Mouse (Mus musculus): ENCODE results near the gene Nanos3. TPM values are rescaled to one million over a fixed set of nuclear protein-coding genes. Genes with fewer than 3 reads are reported as not detected.

The Nanos3 gene
- polyA plus RNA-seq, 1 experiment from 2014 or later, result 3.0 TPM

GRCm38 (mm10) chr8:84130806-84131205 is 54.2 kb downstream of the Nanos3 start:
- Histone ChIP-seq H3K4me2 (ENCODE audit: low read depth, low read length) (no peak overlapping the region), H3K27ac (replicated peaks; ENCODE audit: low read depth, low read length) (no peak overlapping the region), H3K9ac (ENCODE audit: low read depth, low read length) (no peak overlapping the region; the same call in 1 of the 2 replicates), H3K27me3 (replicated peaks; ENCODE audit: control insufficient read depth, insufficient read depth, low read length) (no peaks in the 10 kb centered on the region; the same call in 1 of the 2 replicates), H3K4me1 (ENCODE audit: control insufficient read depth, insufficient read depth, low read length) (no peaks in the 10 kb centered on the region), H3K9me3 (ENCODE audit: control insufficient read depth, low read length) (no peaks in the 10 kb centered on the region), H3K36me3 (ENCODE audit: control insufficient read depth, insufficient read depth, low read length) (peaks cover 44% of the 10 kb centered on the region), H3K4me3 (ENCODE audit: low read depth, low read length) (no peak overlapping the region)
- 0 out of 2 replicates have a peak, but pooled peaks have one; percentile 1 for ATAC-seq (ENCODE audit: low read depth)
- no peak for DNase-seq (ENCODE audit: low spot score)
- 34% methylated on average over 22 of the region's 30 CpGs for WGBS

- Histone ChIP-seq H3K4me2 (ENCODE audit: low read depth, low read length) (no peak overlapping the region), H3K27me3 (replicated peaks; ENCODE audit: control insufficient read depth, insufficient read depth, low read length) (no peaks in the 10 kb centered on the region; the same call in 1 of the 2 replicates), H3K4me3 (ENCODE audit: low read depth, low read length) (no peak overlapping the region), H3K9me3 (ENCODE audit: control insufficient read depth, low read length) (no peaks in the 10 kb centered on the region), H3K4me1 (ENCODE audit: control insufficient read depth, insufficient read depth, low read length) (no peaks in the 10 kb centered on the region), H3K36me3 (ENCODE audit: control insufficient read depth, insufficient read depth, low read length) (peaks cover 19% of the 10 kb centered on the region; the same call in 1 of the 2 replicates), H3K27ac (replicated peaks; ENCODE audit: low read depth, low read length) (no peak overlapping the region), H3K9ac (ENCODE audit: low read depth, low read length) (no peak overlapping the region)
- WGBS, result 50% methylated on average over 8 of the region's 8 CpGs
- no peak for ATAC-seq (ENCODE audit: low read depth)
- peak; percentile 16 for DNase-seq (ENCODE audit: low spot score)
These were observed 56.7 kb downstream of the Nanos3 start for GRCm38 (mm10) chr8:84128277-84128676.

GRCm38 (mm10) chr8:84127202-84127901 is 57.7 kb downstream of the Nanos3 start:
- Histone ChIP-seq H3K4me3 (ENCODE audit: low read depth, low read length) (no peak overlapping the region), H3K27me3 (replicated peaks; ENCODE audit: control insufficient read depth, insufficient read depth, low read length) (no peaks in the 10 kb centered on the region; the same call in 1 of the 2 replicates), H3K27ac (replicated peaks; ENCODE audit: low read depth, low read length) (peak overlapping the region; percentile 30; the same call in 1 of the 2 replicates), H3K9me3 (ENCODE audit: control insufficient read depth, low read length) (no peaks in the 10 kb centered on the region), H3K4me1 (ENCODE audit: control insufficient read depth, insufficient read depth, low read length) (no peaks in the 10 kb centered on the region), H3K4me2 (ENCODE audit: low read depth, low read length) (peak overlapping the region; percentile 3; the same call in 1 of the 2 replicates), H3K9ac (ENCODE audit: low read depth, low read length) (peak overlapping the region; percentile 35; the same call in 1 of the 2 replicates), H3K36me3 (ENCODE audit: control insufficient read depth, insufficient read depth, low read length) (peaks cover 9% of the 10 kb centered on the region; the same call in 1 of the 2 replicates)
- 68% methylated on average over 17 of the region's 17 CpGs for WGBS
- ATAC-seq (ENCODE audit: low read depth), result peak; percentile 19
- peak; percentile 56 for DNase-seq (ENCODE audit: low spot score)

GRCm38 (mm10) chr8:84126742-84127141 is 58.3 kb downstream of the Nanos3 start:
- ATAC-seq (ENCODE audit: low read depth), result no peak
- Histone ChIP-seq H3K9me3 (ENCODE audit: control insufficient read depth, low read length) (no peaks in the 10 kb centered on the region), H3K4me3 (ENCODE audit: low read depth, low read length) (no peak overlapping the region), H3K4me2 (ENCODE audit: low read depth, low read length) (no peak overlapping the region), H3K9ac (ENCODE audit: low read depth, low read length) (no peak overlapping the region), H3K27ac (replicated peaks; ENCODE audit: low read depth, low read length) (peak overlapping the region; percentile 30; the same call in 1 of the 2 replicates), H3K36me3 (ENCODE audit: control insufficient read depth, insufficient read depth, low read length) (0 out of 2 replicates have a peak, but pooled peaks cover 3% of the 10 kb centered on the region), H3K27me3 (replicated peaks; ENCODE audit: control insufficient read depth, insufficient read depth, low read length) (no peaks in the 10 kb centered on the region; the same call in 1 of the 2 replicates), H3K4me1 (ENCODE audit: control insufficient read depth, insufficient read depth, low read length) (no peaks in the 10 kb centered on the region)
- DNase-seq (ENCODE audit: low spot score), result no peak
- WGBS, result 71% methylated on average over 2 of the region's 2 CpGs

- peak; percentile 37 for DNase-seq (ENCODE audit: low spot score)
- Histone ChIP-seq H3K9ac (ENCODE audit: low read depth, low read length) (no peak within 1 kb of the TSS), H3K36me3 (ENCODE audit: control insufficient read depth, insufficient read depth, low read length) (no peaks in the 10 kb centered on the region), H3K4me3 (ENCODE audit: low read depth, low read length) (no peak within 1 kb of the TSS), H3K4me2 (ENCODE audit: low read depth, low read length) (no peak within 1 kb of the TSS; the same call in 1 of the 2 replicates), H3K4me1 (ENCODE audit: control insufficient read depth, insufficient read depth, low read length) (no peaks in the 10 kb centered on the region), H3K27me3 (replicated peaks; ENCODE audit: control insufficient read depth, insufficient read depth, low read length) (no peaks in the 10 kb centered on the region; the same call in 1 of the 2 replicates), H3K27ac (replicated peaks; ENCODE audit: low read depth, low read length) (peak within 1 kb of the TSS; percentile 30; the same call in 1 of the 2 replicates), H3K9me3 (ENCODE audit: control insufficient read depth, low read length) (no peaks in the 10 kb centered on the region)
- 20% methylated on average over 6 of the region's 9 CpGs for WGBS
- ATAC-seq (ENCODE audit: low read depth), result peak; percentile 67
These were observed 59.4 kb downstream of the Nanos3 start, which contains the start of gene Podnl1 for GRCm38 (mm10) chr8:84125656-84126055. TSS of gene Podnl1 (plus strand) at chr8:84125989.

MicroRNA genes within 50 kb of the gene (microRNA counts, 519-probe panel; counts per million panel counts)
- 2,755 counts per million, percentile 59 among the panel's probes with 10 or more counts for microRNA mmu-miR-181c
- 3,757 counts per million, percentile 87 among the panel's probes with 10 or more counts for microRNA mmu-miR-23a
- microRNA mmu-miR-27a, result 4,033 counts per million, percentile 93 among the panel's probes with 10 or more counts

Small RNAs within 50 kb of the gene (microRNA-seq; reads per million reads assigned to microRNA genes)
- gene Gm25110 (ENCODE audit: borderline number of aligned reads) (not detected), gene Mir181c (ENCODE audit: borderline number of aligned reads) (4,349 reads per million, percentile 89 among the genes with 10 or more reads in this experiment), gene Mir181d (ENCODE audit: borderline number of aligned reads) (2,789 reads per million, percentile 85 among the genes with 10 or more reads in this experiment), gene Mir23a (ENCODE audit: borderline number of aligned reads) (23,371 reads per million, percentile 97 among the genes with 10 or more reads in this experiment), gene Mir24-2 (ENCODE audit: borderline number of aligned reads) (not detected), gene Mir27a (ENCODE audit: borderline number of aligned reads) (403 reads per million, percentile 67 among the genes with 10 or more reads in this experiment), gene Mir3074-2 (ENCODE audit: borderline number of aligned reads) (not detected)

Other genes starting within 250 kb of the Nanos3 start
- 0.48 and 0.82 TPM in 2 replicates for gene Gm10644, start 230.0 kb downstream of the Nanos3 start, polyA plus RNA-seq (2014; fragmentation: Nextera tagmentation; extraction: Ambion mirVana)
- gene Asf1b, start 229.7 kb downstream of the Nanos3 start, polyA plus RNA-seq (2014; fragmentation: Nextera tagmentation; extraction: Ambion mirVana), result 63.9 and 68.8 TPM in 2 replicates
- gene Prkaca, start 212.2 kb downstream of the Nanos3 start, polyA plus RNA-seq (2014; fragmentation: Nextera tagmentation; extraction: Ambion mirVana), result 208 and 247 TPM in 2 replicates
- 15.9 and 18.5 TPM in 2 replicates for gene Samd1, start 187.5 kb downstream of the Nanos3 start, polyA plus RNA-seq (2014; fragmentation: Nextera tagmentation; extraction: Ambion mirVana)
- 0.77 and 1.1 TPM in 2 replicates for gene 1700067K01Rik, start 183.7 kb downstream of the Nanos3 start, polyA plus RNA-seq (2014; fragmentation: Nextera tagmentation; extraction: Ambion mirVana)
- 0.66 and 1.4 TPM in 2 replicates for gene 2210011C24Rik, start 173.0 kb downstream of the Nanos3 start, polyA plus RNA-seq (2014; fragmentation: Nextera tagmentation; extraction: Ambion mirVana)
- 3.3 and 3.6 TPM in 2 replicates for gene Palm3, start 163.7 kb downstream of the Nanos3 start, polyA plus RNA-seq (2014; fragmentation: Nextera tagmentation; extraction: Ambion mirVana)
- 1.5 and 1.8 TPM in 2 replicates for gene Il27ra, start 142.6 kb downstream of the Nanos3 start, polyA plus RNA-seq (2014; fragmentation: Nextera tagmentation; extraction: Ambion mirVana)
- gene Rln3, start 140.2 kb downstream of the Nanos3 start, polyA plus RNA-seq (2014; fragmentation: Nextera tagmentation; extraction: Ambion mirVana), result 0.47 TPM in 1 of 2 replicates, not detected in the other
- 2.1 and 2.3 TPM in 2 replicates for gene Gm10643, start 120.1 kb downstream of the Nanos3 start, polyA plus RNA-seq (2014; fragmentation: Nextera tagmentation; extraction: Ambion mirVana)
- 9.1 and 10.0 TPM in 2 replicates for gene Rfx1, start 118.4 kb downstream of the Nanos3 start, polyA plus RNA-seq (2014; fragmentation: Nextera tagmentation; extraction: Ambion mirVana)
- gene Dcaf15, start 80.4 kb downstream of the Nanos3 start, polyA plus RNA-seq (2014; fragmentation: Nextera tagmentation; extraction: Ambion mirVana), result 8.4 and 9.9 TPM in 2 replicates
- 1.7 and 2.4 TPM in 2 replicates for gene Podnl1, start 59.2 kb downstream of the Nanos3 start, polyA plus RNA-seq (2014; fragmentation: Nextera tagmentation; extraction: Ambion mirVana)
- gene Cc2d1a, start 37.3 kb downstream of the Nanos3 start, polyA plus RNA-seq (2014; fragmentation: Nextera tagmentation; extraction: Ambion mirVana), result 20.2 and 21.3 TPM in 2 replicates
- 0.77 and 1.0 TPM in 2 replicates for gene 4930432K21Rik, start 37.2 kb downstream of the Nanos3 start, polyA plus RNA-seq (2014; fragmentation: Nextera tagmentation; extraction: Ambion mirVana)
- 11.0 and 12.4 TPM in 2 replicates for gene Zswim4, start 51.8 kb upstream of the Nanos3 start, polyA plus RNA-seq (2014; fragmentation: Nextera tagmentation; extraction: Ambion mirVana)
- gene D8Ertd738e, start 64.5 kb upstream of the Nanos3 start, polyA plus RNA-seq (2014; fragmentation: Nextera tagmentation; extraction: Ambion mirVana), result 371 and 387 TPM in 2 replicates
- gene Mri1, start 72.1 kb upstream of the Nanos3 start, polyA plus RNA-seq (2014; fragmentation: Nextera tagmentation; extraction: Ambion mirVana), result 50.3 and 56.7 TPM in 2 replicates
- gene Ccdc130, start 85.2 kb upstream of the Nanos3 start, polyA plus RNA-seq (2014; fragmentation: Nextera tagmentation; extraction: Ambion mirVana), result 18.4 and 19.6 TPM in 2 replicates
- gene Cacna1a, start 203.2 kb upstream of the Nanos3 start, polyA plus RNA-seq (2014; fragmentation: Nextera tagmentation; extraction: Ambion mirVana), result 4.5 and 5.8 TPM in 2 replicates

Data from embryonic facial prominence, embryonic 14.5 days (tissue).